Mouse (Mus musculus) kidney, postnatal 14 days (tissue): Measurements from ENCODE around the gene Zxdc.

Source experiments
- DNase-seq: peaks from one replicate; pipeline ENCODE4 v3.0.0; 2022; ENCODE audit warnings: mixed read lengths

Zxdc gene

GRCm38 (mm10) chr6:90381465-90381864, 12.2 kb downstream of the Zxdc start:
- no peak for DNase-seq

- DNase-seq: no peak
Observed at GRCm38 (mm10) chr6:90390629-90391028, 21.3 kb downstream of the Zxdc start.

- no peak for DNase-seq
Observed at GRCm38 (mm10) chr6:90393948-90394347, 24.7 kb downstream of the Zxdc start.

GRCm38 (mm10) chr6:90395751-90396150, 26.5 kb downstream of the Zxdc start:
- DNase-seq: no peak

GRCm38 (mm10) chr6:90397291-90397690, 28.0 kb downstream of the Zxdc start:
- DNase-seq: peak; percentile 29

- DNase-seq: no peak
Observed at GRCm38 (mm10) chr6:90408632-90409031, 39.3 kb downstream of the Zxdc start.

- no peak for DNase-seq
Observed at GRCm38 (mm10) chr6:90410972-90411371, 41.7 kb downstream of the Zxdc start.

- no peak for DNase-seq
Observed at GRCm38 (mm10) chr6:90411926-90412325, 42.6 kb downstream of the Zxdc start.

GRCm38 (mm10) chr6:90422565-90422964, 53.3 kb downstream of the Zxdc start:
- DNase-seq: peak; percentile 89

- no peak for DNase-seq
Observed at GRCm38 (mm10) chr6:90425361-90425760, 56.1 kb downstream of the Zxdc start.

- no peak for DNase-seq
Observed at GRCm38 (mm10) chr6:90426003-90426402, 56.7 kb downstream of the Zxdc start.

GRCm38 (mm10) chr6:90428380-90428974, 59.2 kb downstream of the Zxdc start, which contains the start of gene Cfap100:
Cfap100 (minus strand) TSS chr6:90428797.
- DNase-seq: peak; percentile 84

- DNase-seq: no peak
Observed at GRCm38 (mm10) chr6:90429911-90430310, 60.6 kb downstream of the Zxdc start.

- no peak for DNase-seq
Observed at GRCm38 (mm10) chr6:90431487-90431886, 62.2 kb downstream of the Zxdc start.

- no peak for DNase-seq
Observed at GRCm38 (mm10) chr6:90434687-90435086, 65.4 kb downstream of the Zxdc start.

- DNase-seq: peak; percentile 92
Observed at GRCm38 (mm10) chr6:90435195-90435618, 65.9 kb downstream of the Zxdc start.

- no peak for DNase-seq
Observed at GRCm38 (mm10) chr6:90436192-90436907, 67.1 kb downstream of the Zxdc start.

GRCm38 (mm10) chr6:90437041-90437440, 67.7 kb downstream of the Zxdc start:
- DNase-seq: no peak

- DNase-seq: no peak
Observed at GRCm38 (mm10) chr6:90446883-90447282, 77.6 kb downstream of the Zxdc start.

- peak; percentile 92 for DNase-seq
Observed at GRCm38 (mm10) chr6:90450179-90450578, 80.9 kb downstream of the Zxdc start.

GRCm38 (mm10) chr6:90450697-90451096, 81.4 kb downstream of the Zxdc start:
- DNase-seq: peak; percentile 91

GRCm38 (mm10) chr6:90451512-90451911, 82.2 kb downstream of the Zxdc start:
- no peak for DNase-seq

- DNase-seq: no peak
Observed at GRCm38 (mm10) chr6:90452603-90453002, 83.3 kb downstream of the Zxdc start.
